Mouse (Mus musculus): Measurements from ENCODE around the gene Caskin1. TPM values are rescaled to one million over a fixed set of nuclear protein-coding genes. Genes with fewer than 3 reads are reported as not detected.

Caskin1 gene
- polyA plus RNA-seq (2012; rRNA removed; ENCODE audit: low replicate concordance): 0.62 and 1.0 TPM in 2 replicates

DNA sequence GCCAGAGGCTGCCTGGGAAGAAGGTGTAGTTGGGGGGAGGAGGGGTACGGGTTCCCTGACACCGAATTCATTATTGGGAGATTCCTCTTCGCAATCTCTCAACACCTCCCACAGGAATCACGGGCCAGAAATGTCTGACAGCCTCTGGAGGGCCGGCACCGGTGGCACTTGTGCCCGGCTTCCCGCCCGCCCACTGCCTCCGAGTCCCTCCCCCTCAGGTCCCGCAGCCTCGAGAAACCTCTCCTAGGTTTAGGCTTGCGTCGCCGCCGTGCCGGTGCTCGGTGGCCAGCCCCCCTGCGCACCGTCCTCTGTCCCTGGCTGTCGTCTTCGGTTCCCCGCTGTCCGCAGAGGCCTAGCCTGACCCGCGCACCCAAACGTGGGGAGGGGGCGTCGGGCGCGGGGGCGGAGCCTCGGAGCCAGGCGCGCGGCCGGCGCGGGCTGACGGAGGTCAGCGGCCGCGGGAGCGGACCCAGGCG is at the start of gene Caskin1:
Gene Caskin1 (plus strand): TSS at position 416 of the 476 bp plus-strand sequence.

GRCm38 (mm10) chr17:24442632-24443155 is 45.7 kb upstream of the Caskin1 start, which contains the start of gene Dnase1l2:
TSS of gene Dnase1l2 (minus strand) at chr17:24443105.

GRCm38 (mm10) chr17:24469910-24470602 is 18.3 kb upstream of the Caskin1 start, which contains the start of the genes E4f1 and Pgp:
TSS of gene E4f1 (minus strand) at chr17:24470313.
TSS of gene Pgp (plus strand) at chr17:24470392.

DNA sequence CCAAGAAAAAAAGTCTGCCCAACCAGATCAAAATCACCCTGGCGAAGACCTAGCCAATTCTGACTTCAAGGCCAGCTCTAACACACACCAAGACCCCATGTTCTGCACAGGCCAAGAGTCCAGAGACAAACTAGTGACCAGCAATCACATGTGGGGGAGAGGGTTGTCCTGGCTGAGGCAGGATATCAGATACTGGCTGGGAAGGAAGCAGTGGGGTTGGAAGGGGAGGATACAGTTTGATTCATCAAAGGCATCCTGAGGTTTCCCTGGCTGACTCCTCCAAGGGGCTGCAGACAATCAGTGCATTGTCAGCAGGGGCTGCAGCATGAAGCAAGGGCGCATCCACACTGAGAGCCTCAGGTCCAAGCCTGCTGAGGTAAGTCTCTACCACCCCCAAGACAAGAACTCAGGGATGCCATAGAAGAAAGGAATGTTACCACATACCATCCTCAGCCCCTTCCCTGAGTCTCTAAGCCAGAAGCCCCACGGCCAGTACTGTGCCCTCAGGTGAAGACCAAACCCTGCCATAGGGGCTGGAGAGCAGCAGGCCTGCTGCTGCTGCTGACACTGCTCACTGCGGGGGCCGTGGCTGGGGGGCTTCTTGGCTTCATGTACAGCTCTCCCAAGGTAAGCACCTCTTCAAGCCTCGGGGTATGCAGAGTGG is 14.7 kb upstream of the Caskin1 start, which contains the start of gene Bricd5:
Gene Bricd5 (plus strand): TSS at position 273 of the 664 bp plus-strand sequence.

DNA sequence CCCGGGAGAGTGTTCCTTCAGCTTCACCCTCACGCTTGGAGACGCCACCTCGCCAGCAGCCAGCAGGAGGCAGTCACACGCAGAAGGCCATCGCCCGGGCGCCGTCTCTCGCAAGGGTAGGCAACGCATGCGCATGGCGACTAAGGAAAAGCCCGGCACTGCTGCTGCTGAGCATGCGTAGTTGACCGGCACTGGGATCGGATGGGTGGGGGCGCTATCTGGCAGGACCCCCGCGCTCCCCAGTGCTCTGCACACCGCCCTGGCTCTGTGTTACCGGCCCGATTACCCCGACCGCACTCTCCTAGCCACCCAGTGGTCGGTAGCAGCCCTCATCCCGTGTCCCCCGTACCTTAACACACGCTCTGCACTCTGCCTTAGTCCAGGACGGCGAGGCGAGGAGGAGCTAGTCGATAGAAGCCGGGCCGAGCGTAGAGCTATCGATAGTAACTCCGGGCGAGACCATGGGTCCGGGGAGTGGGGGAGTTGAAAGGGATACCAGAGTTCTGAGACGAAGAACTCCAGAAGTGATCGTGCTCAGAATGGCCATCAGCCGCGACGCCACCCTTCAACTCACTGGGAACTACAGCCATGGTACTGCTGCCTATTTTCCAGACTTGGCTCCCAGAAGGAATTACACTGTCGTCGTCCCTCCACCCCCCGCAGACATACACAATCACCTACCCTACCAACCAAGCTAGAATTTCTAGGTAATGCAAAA is 9.6 kb upstream of the Caskin1 start, which contains the start of gene Mlst8:
Gene Mlst8 (minus strand): TSS at position 416 of the 718 bp plus-strand sequence.

DNA sequence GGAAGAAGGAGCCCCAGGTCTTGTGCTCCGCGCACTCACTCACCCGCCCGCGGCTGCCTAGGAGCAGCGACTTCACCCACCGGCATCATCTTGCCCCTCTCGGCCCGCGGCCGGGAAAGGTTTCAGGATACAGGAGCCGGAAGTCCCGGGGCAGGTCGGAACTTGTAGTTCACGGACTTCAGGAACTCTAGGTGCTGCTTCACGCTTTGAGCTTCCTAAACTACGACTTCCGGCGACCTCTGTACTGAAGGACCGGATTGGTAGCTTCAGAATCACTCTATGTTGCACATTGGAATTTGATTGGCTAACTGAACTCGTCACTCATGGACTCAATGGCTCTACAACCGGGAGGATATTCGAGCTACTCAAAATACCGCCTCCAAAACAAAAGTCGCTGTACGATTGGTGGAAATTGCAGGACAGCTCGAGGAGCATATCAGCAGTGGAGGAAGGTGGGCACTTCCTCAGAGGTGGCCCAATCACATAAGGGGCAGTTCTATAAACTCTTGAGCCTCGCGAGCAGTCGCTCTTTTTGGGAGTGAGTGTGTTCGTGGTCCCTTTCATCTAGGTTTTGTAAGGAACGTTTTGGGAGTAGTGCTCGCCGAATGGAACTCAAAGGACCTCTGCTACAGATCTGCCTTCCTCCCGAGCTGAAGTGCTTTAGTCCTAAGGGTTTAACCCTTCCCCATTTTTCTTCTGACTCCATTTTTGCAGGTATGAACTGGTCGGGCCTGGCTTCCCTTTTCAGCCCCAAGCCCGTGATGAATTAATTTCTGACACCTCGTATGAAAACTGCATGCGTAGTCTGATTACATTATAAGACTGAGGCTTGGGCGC is 39.5 kb downstream of the Caskin1 start, which contains the start of gene Traf7:
Gene Traf7 (minus strand): TSS at position 216 of the 837 bp plus-strand sequence.

DNA sequence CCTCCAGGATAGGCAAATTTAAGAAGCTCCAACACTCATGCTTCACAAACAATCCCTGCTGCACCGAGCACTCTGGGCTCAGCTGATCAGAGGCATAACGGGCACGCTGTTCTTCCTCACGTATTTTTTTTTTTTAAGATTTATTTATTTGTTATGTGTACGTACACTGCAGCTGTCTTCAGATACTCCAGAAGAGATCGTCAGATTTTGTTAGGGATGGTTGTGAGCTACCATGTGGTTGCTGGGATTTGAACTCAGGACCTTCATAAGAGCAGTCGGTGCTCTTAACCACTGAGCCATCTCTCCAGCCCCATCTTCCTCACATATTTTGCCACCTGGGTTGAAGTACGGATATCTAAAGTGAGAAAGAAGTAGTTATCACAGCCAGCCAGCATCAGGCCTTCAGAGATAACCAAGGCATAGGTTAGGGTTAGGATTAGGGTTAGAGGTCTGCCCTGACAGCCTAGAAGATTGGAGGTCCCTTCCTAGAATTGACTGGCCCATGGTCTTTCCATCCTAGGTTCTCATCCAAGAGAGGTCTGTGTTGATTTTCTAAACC is 45.8 kb downstream of the Caskin1 start, which contains the start of gene Rab26:
Gene Rab26 (minus strand): TSS at position 51 of the 559 bp plus-strand sequence.

GRCm38 (mm10) chr17:24549618-24550415 is 61.4 kb downstream of the Caskin1 start, which contains the start of gene Pkd1:
TSS of gene Pkd1 (plus strand) at chr17:24549834.

Other genes with a start within 250 kb of the Caskin1 start
- gene Ccnf, start 237.1 kb upstream of the Caskin1 start, polyA plus RNA-seq (2012; rRNA removed; ENCODE audit: low replicate concordance): 6.4 and 6.6 TPM in 2 replicates
- gene Abca17, start 137.5 kb upstream of the Caskin1 start, polyA plus RNA-seq (2012; rRNA removed; ENCODE audit: low replicate concordance): not detected in 2 replicates
- gene Abca3, start 136.7 kb upstream of the Caskin1 start, polyA plus RNA-seq (2012; rRNA removed; ENCODE audit: low replicate concordance): 18.3 and 19.2 TPM in 2 replicates
- 95.7 and 101 TPM in 2 replicates for gene Rnps1, start 74.0 kb upstream of the Caskin1 start, polyA plus RNA-seq (2012; rRNA removed; ENCODE audit: low replicate concordance)
- gene Eci1, start 62.0 kb upstream of the Caskin1 start, polyA plus RNA-seq (2012; rRNA removed; ENCODE audit: low replicate concordance): 72.7 and 116 TPM in 2 replicates
- gene Dnase1l2, start 45.5 kb upstream of the Caskin1 start, polyA plus RNA-seq (2012; rRNA removed; ENCODE audit: low replicate concordance): 2.5 and 3.1 TPM in 2 replicates
- 48.3 and 49.1 TPM in 2 replicates for gene E4f1, start 18.3 kb upstream of the Caskin1 start, polyA plus RNA-seq (2012; rRNA removed; ENCODE audit: low replicate concordance)
- 101 and 247 TPM in 2 replicates for gene Pgp, start 18.2 kb upstream of the Caskin1 start, polyA plus RNA-seq (2012; rRNA removed; ENCODE audit: low replicate concordance)
- 3.2 and 4.5 TPM in 2 replicates for gene Bricd5, start 14.7 kb upstream of the Caskin1 start, polyA plus RNA-seq (2012; rRNA removed; ENCODE audit: low replicate concordance)
- 33.9 and 46.6 TPM in 2 replicates for gene Mlst8, start 9.5 kb upstream of the Caskin1 start, polyA plus RNA-seq (2012; rRNA removed; ENCODE audit: low replicate concordance)
- 119 and 120 TPM in 2 replicates for gene Traf7, start 39.3 kb downstream of the Caskin1 start, polyA plus RNA-seq (2012; rRNA removed; ENCODE audit: low replicate concordance)
- gene Rab26, start 45.6 kb downstream of the Caskin1 start, polyA plus RNA-seq (2012; rRNA removed; ENCODE audit: low replicate concordance): 0.20 and 1.8 TPM in 2 replicates
- gene Pkd1, start 61.2 kb downstream of the Caskin1 start, polyA plus RNA-seq (2012; rRNA removed; ENCODE audit: low replicate concordance): 21.0 and 30.2 TPM in 2 replicates
- 72.8 and 85.7 TPM in 2 replicates for gene Tsc2, start 144.0 kb downstream of the Caskin1 start, polyA plus RNA-seq (2012; rRNA removed; ENCODE audit: low replicate concordance)
- 4.7 and 4.9 TPM in 2 replicates for gene Nthl1, start 144.1 kb downstream of the Caskin1 start, polyA plus RNA-seq (2012; rRNA removed; ENCODE audit: low replicate concordance)
- 52.1 and 54.9 TPM in 2 replicates for gene Slc9a3r2, start 161.7 kb downstream of the Caskin1 start, polyA plus RNA-seq (2012; rRNA removed; ENCODE audit: low replicate concordance)
- gene Npw, start 169.9 kb downstream of the Caskin1 start, polyA plus RNA-seq (2012; rRNA removed; ENCODE audit: low replicate concordance): 2.5 TPM in 1 of 2 replicates, not detected in the other
- gene Zfp598, start 181.1 kb downstream of the Caskin1 start, polyA plus RNA-seq (2012; rRNA removed; ENCODE audit: low replicate concordance): 59.0 and 79.0 TPM in 2 replicates
- gene Syngr3, start 201.4 kb downstream of the Caskin1 start, polyA plus RNA-seq (2012; rRNA removed; ENCODE audit: low replicate concordance): 1.7 and 2.1 TPM in 2 replicates
- gene Gfer, start 207.6 kb downstream of the Caskin1 start, polyA plus RNA-seq (2012; rRNA removed; ENCODE audit: low replicate concordance): 30.1 and 63.4 TPM in 2 replicates
- 76.2 and 104 TPM in 2 replicates for gene Noxo1, start 207.6 kb downstream of the Caskin1 start, polyA plus RNA-seq (2012; rRNA removed; ENCODE audit: low replicate concordance)
- 36.0 and 44.8 TPM in 2 replicates for gene Tbl3, start 219.1 kb downstream of the Caskin1 start, polyA plus RNA-seq (2012; rRNA removed; ENCODE audit: low replicate concordance)
- gene Rnf151, start 229.5 kb downstream of the Caskin1 start, polyA plus RNA-seq (2012; rRNA removed; ENCODE audit: low replicate concordance): 0.34 TPM in 1 of 2 replicates, not detected in the other
- gene Rps2, start 229.5 kb downstream of the Caskin1 start, polyA plus RNA-seq (2012; rRNA removed; ENCODE audit: low replicate concordance): 3,070 and 3,555 TPM in 2 replicates
- 314 and 554 TPM in 2 replicates for gene Ndufb10, start 235.9 kb downstream of the Caskin1 start, polyA plus RNA-seq (2012; rRNA removed; ENCODE audit: low replicate concordance)
- not detected in 2 replicates for gene Rpl3l, start 239.2 kb downstream of the Caskin1 start, polyA plus RNA-seq (2012; rRNA removed; ENCODE audit: low replicate concordance)
- 71.2 and 109 TPM in 2 replicates for gene Msrb1, start 248.0 kb downstream of the Caskin1 start, polyA plus RNA-seq (2012; rRNA removed; ENCODE audit: low replicate concordance)

Data from duodenum, adult 2 months (tissue).